Mouse (Mus musculus) CH12.LX (cell line): ENCODE data around the gene Prr29. TPM values are rescaled to one million over a fixed set of nuclear protein-coding genes. Genes with fewer than 3 reads are reported as not detected.

Experiments used
- DNase-seq: peaks from one replicate; pipeline ENCODE4 v3.0.0-alpha.2; 2013; ENCODE audit errors: extremely low read depth
- H3K27ac ChIP-seq: 2 replicates; pipeline ENCODE4 v1.5.1; 2012; ENCODE audit warnings: low read depth, mild to moderate bottlenecking, control low read depth, moderate library complexity; ENCODE audit not compliant: insufficient read depth
- H3K27me3 ChIP-seq: replicated peaks from 2 replicates; pipeline ENCODE3; 2012; ENCODE audit warnings: inconsistent platforms
- H3K36me3 ChIP-seq, 2 experiments: replicated peaks in 1 of 2; 2 replicates each; pipeline versions ENCODE3 to v1.6.1; 2012; ENCODE audit warnings: inconsistent platforms in 1 of 2, low read length in 1 of 2, mild to moderate bottlenecking in 1 of 2, mixed read lengths in 1 of 2, moderate library complexity in 1 of 2; ENCODE audit not compliant: control insufficient read depth in 1 of 2, insufficient read depth in 1 of 2
- H3K4me1 ChIP-seq, 2 experiments: 2 replicates each; pipeline ENCODE4 v1.6.1; 2012; ENCODE audit warnings: inconsistent platforms in 1 of 2, moderate library complexity in 1 of 2; ENCODE audit not compliant: insufficient read depth in 2 of 2, control insufficient read depth in 1 of 2
- H3K4me2 ChIP-seq: 2 replicates; pipeline ENCODE4 v1.6.1; 2012; ENCODE audit warnings: low read depth, mild to moderate bottlenecking, control low read depth; ENCODE audit not compliant: poor library complexity, insufficient read depth, severe bottlenecking
- H3K4me3 ChIP-seq, 3 experiments: fragments of 150-350 bp in 1 of 3; sonication (generic) in 1 of 3; replicated peaks in 1 of 3; 2 replicates each; pipeline versions ENCODE3 to v1.5.1; 2011 to 2012; ENCODE audit warnings: low read depth in 2 of 3, low read length in 2 of 3, mild to moderate bottlenecking in 2 of 3, moderate library complexity in 2 of 3, control low read depth in 1 of 3, improper control_type of control experiment in 1 of 3, inconsistent platforms in 1 of 3, mixed read lengths in 1 of 3; ENCODE audit not compliant: poor library complexity in 1 of 3
- H3K79me2 ChIP-seq: replicated peaks from 2 replicates; pipeline ENCODE4 v1.6.1; 2012; ENCODE audit warnings: mild to moderate bottlenecking, moderate library complexity; ENCODE audit not compliant: control insufficient read depth, poor library complexity, insufficient read depth, severe bottlenecking; ENCODE audit errors: extremely low read depth
- H3K9ac ChIP-seq: 2 replicates; pipeline ENCODE4 v1.6.1; 2012; ENCODE audit warnings: low read depth, mild to moderate bottlenecking, control low read depth, moderate library complexity; ENCODE audit not compliant: insufficient read depth
- H3K9me3 ChIP-seq: replicated peaks from 2 replicates; pipeline ENCODE3; 2012; ENCODE audit warnings: low read length, inconsistent platforms, mixed read lengths
- BHLHE40 ChIP-seq: IDR thresholded peaks from 2 replicates; pipeline ENCODE4 v1.6.1; 2011; ENCODE audit warnings: mild to moderate bottlenecking, low read depth, low read length, improper control_type of control experiment
- CHD2 ChIP-seq: IDR thresholded peaks from 2 replicates; pipeline ENCODE4 v1.6.1; 2011; ENCODE audit warnings: low read length, improper control_type of control experiment
- CTCF ChIP-seq, 2 experiments: IDR thresholded peaks in 1 of 2; conservative IDR thresholded peaks in 1 of 2; 2 replicates each; pipeline ENCODE4 v1.5.1; 2011 to 2012; ENCODE audit warnings: low read depth in 2 of 2, low read length in 2 of 2, improper control_type of control experiment in 1 of 2, inconsistent platforms in 1 of 2, mild to moderate bottlenecking in 1 of 2, moderate library complexity in 1 of 2
- E2F4 ChIP-seq: IDR thresholded peaks from 2 replicates; pipeline ENCODE4 v1.6.1; 2011; ENCODE audit warnings: low read depth, low read length, improper control_type of control experiment; ENCODE audit not compliant: insufficient replicate concordance
- ELF1 ChIP-seq: IDR thresholded peaks from 2 replicates; pipeline ENCODE4 v1.6.1; 2014; ENCODE audit warnings: low read depth, mild to moderate bottlenecking, inconsistent platforms, low read length, improper control_type of control experiment
- HCFC1 ChIP-seq: IDR thresholded peaks from 2 replicates; pipeline ENCODE4 v1.6.1; 2012; ENCODE audit warnings: low read depth, mild to moderate bottlenecking, inconsistent platforms, low read length, improper control_type of control experiment
- IRF4 ChIP-seq: IDR thresholded peaks from 2 replicates; pipeline ENCODE4 v1.6.1; 2014; ENCODE audit warnings: low read depth, mild to moderate bottlenecking, inconsistent platforms, low read length, improper control_type of control experiment
- JUN ChIP-seq: IDR thresholded peaks from 2 replicates; pipeline ENCODE4 v1.6.1; 2011; ENCODE audit warnings: low read depth, mild to moderate bottlenecking, low read length, improper control_type of control experiment, moderate library complexity; ENCODE audit not compliant: insufficient read depth
- JUND ChIP-seq: conservative IDR thresholded peaks from 2 replicates; pipeline ENCODE4 v1.6.1; 2011; ENCODE audit warnings: low read depth, low read length, improper control_type of control experiment
- KAT2A ChIP-seq: IDR thresholded peaks from 2 replicates; pipeline ENCODE4 v1.6.1; 2012; ENCODE audit warnings: low read length, improper control_type of control experiment, inconsistent platforms; ENCODE audit not compliant: insufficient replicate concordance
- MAX ChIP-seq: IDR thresholded peaks from 2 replicates; pipeline ENCODE4 v1.6.1; 2011; ENCODE audit warnings: low read length, improper control_type of control experiment
- MEF2A ChIP-seq: IDR thresholded peaks from 2 replicates; pipeline ENCODE4 v1.6.1; 2014; ENCODE audit warnings: low read depth, mild to moderate bottlenecking, inconsistent platforms, low read length, improper control_type of control experiment, borderline replicate concordance
- MXI1 ChIP-seq: IDR thresholded peaks from 2 replicates; pipeline ENCODE4 v1.6.1; 2011; ENCODE audit warnings: mild to moderate bottlenecking, low read depth, low read length, improper control_type of control experiment
- MYC ChIP-seq: IDR thresholded peaks from 2 replicates; pipeline ENCODE4 v1.6.1; 2011; ENCODE audit warnings: low read depth, mild to moderate bottlenecking, improper control_type of control experiment, low read length
- NELFE ChIP-seq: IDR thresholded peaks from 2 replicates; pipeline ENCODE4 v1.6.1; 2011; ENCODE audit warnings: low read depth, low read length, improper control_type of control experiment
- POLR2A ChIP-seq: IDR thresholded peaks from 2 replicates; pipeline ENCODE4 v1.6.1; 2011; ENCODE audit warnings: low read depth, mild to moderate bottlenecking, improper control_type of control experiment, low read length
- POLR2AphosphoS2 ChIP-seq: IDR thresholded peaks from 2 replicates; pipeline ENCODE4 v1.6.1; 2011; ENCODE audit warnings: low read depth, low read length, improper control_type of control experiment
- RAD21 ChIP-seq: IDR thresholded peaks from 2 replicates; pipeline ENCODE4 v1.6.1; 2011; ENCODE audit warnings: low read depth, mild to moderate bottlenecking, low read length, improper control_type of control experiment, moderate library complexity
- RCOR1 ChIP-seq: conservative IDR thresholded peaks from 2 replicates; pipeline ENCODE4 v1.6.1; 2012; ENCODE audit warnings: low read depth, mild to moderate bottlenecking, inconsistent platforms, low read length, improper control_type of control experiment
- SIN3A ChIP-seq: IDR thresholded peaks from 2 replicates; pipeline ENCODE4 v1.6.1; 2012; ENCODE audit warnings: low read length, improper control_type of control experiment, inconsistent platforms
- SMC3 ChIP-seq: IDR thresholded peaks from 2 replicates; pipeline ENCODE4 v1.6.1; 2011; ENCODE audit warnings: low read depth, low read length, improper control_type of control experiment
- TBP ChIP-seq: conservative IDR thresholded peaks from 2 replicates; pipeline ENCODE4 v1.6.1; 2011; ENCODE audit warnings: low read depth, low read length, improper control_type of control experiment
- USF2 ChIP-seq: conservative IDR thresholded peaks from 2 replicates; pipeline ENCODE4 v1.6.1; 2011; ENCODE audit warnings: low read depth, low read length, improper control_type of control experiment
- ZC3H11A ChIP-seq: IDR thresholded peaks from 2 replicates; pipeline ENCODE4 v1.6.1; 2012; ENCODE audit warnings: low read depth, mild to moderate bottlenecking, inconsistent platforms, low read length, improper control_type of control experiment
- ZMIZ1 ChIP-seq: IDR thresholded peaks from 2 replicates; pipeline ENCODE4 v1.6.1; 2012; ENCODE audit warnings: low read depth, mild to moderate bottlenecking, inconsistent platforms, low read length, improper control_type of control experiment
- ZNF384 ChIP-seq: IDR thresholded peaks from 2 replicates; pipeline ENCODE4 v1.6.1; 2012; ENCODE audit warnings: low read depth, low read length, improper control_type of control experiment, inconsistent platforms
- dilution Hi-C: fragments of 300-500 bp; cut with MboI; formaldehyde crosslinking; loops from 2 replicates; pipeline ENCODE4 v1.14.3; 2020; ENCODE audit warnings: low sequenced_read_pairs; ENCODE audit not compliant: extremely low pct_unique_long_range_greater_than_20kb, extremely low pct_ligation_motif_present
- in situ Hi-C: fragments of 300-500 bp; cut with MboI; formaldehyde crosslinking; loops from 3 replicates; pipeline ENCODE4 v1.14.3; 2019; ENCODE audit warnings: low sequenced_read_pairs, low pct_ligation_motif_present, low pct_unique_long_range_greater_than_20kb, mixed read lengths
- polyA plus RNA-seq: library from polyadenylated mRNA; unstranded; fragments of >175 nt; gene quantifications from 2 replicates; pipeline ENCODE4 v1.2.1, GENCODE M21; 2012; ENCODE audit warnings: low read depth; ENCODE audit not compliant: insufficient read length
- total RNA-seq, 2 experiments: library from RNA; depleted of rRNA; stranded (reverse); fragments of 300-350 nt in 1 of 2; fragments of >200 nt in 1 of 2; gene quantifications; 2 replicates each; pipeline ENCODE4 v1.2.3; 2012 to 2014

Gene Prr29
- total and polyA plus RNA-seq, 3 experiments: 0.17 to 0.21 TPM; not detected in 1

DNA sequence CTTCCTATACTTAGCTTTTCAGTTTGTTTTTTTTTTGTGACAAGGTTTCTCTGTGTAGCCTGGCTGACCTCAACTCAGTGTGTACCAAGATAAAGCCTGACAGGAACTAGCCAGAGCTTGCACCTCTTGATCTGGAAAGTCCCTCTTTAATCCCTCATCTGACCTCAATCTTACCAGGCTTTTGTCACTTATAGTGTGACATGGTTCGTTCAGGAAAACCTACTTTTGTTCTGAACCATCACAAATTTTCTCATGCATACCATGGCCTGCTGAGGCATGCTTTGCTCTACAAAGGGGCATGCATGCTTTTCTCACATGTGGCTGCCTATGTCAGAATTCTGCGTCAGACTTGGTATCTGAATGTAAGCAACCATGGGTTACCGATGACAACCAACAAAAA, 51.1 kb downstream of the Prr29 start (continued):
- TF ChIP-seq BHLHE40: peak; percentile 95
- peak; percentile 73 for TF ChIP-seq ZNF384
- TF ChIP-seq MEF2A: peak; percentile 83
- no peak for TF ChIP-seq USF2
- peak; percentile 41; the same call in 1 of the 2 replicates for TF ChIP-seq CHD2
- no peak for TF ChIP-seq TBP
- TF ChIP-seq RAD21: no peak
- TF ChIP-seq ZMIZ1: no peak

DNA sequence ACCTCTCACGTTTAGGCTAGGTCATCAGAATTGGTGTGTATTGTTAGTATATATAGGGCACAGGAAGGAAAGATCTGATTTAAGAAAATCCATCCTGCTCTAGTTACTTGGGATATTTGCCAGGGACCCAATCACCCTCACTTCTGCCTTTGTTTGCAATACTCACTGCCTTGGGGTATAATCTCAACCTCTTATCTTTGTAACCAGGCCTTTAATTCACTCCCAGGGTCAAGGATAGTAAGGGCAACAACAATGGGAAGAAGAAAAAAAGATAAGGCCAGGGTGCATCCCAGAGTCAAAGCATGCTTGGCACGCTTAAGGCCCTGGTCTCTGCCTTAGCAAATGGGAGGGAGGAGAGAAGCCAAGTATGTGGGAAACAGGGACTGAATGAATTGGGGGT, 52.6 kb downstream of the Prr29 start:
- H3K79me2 ChIP-seq: peaks cover 9% of the 10 kb centered on the region
- no peak overlapping the region for H3K4me2 ChIP-seq
- no peak overlapping the region for H3K4me3 ChIP-seq
- dilution Hi-C loops (no loop called here), in situ Hi-C loops (loop anchor here (5.0 kb wide), 1 partner anchor 64 kb away; no protein-coding TSS in a partner anchor)
- peak overlapping the region; percentile 55 for H3K27ac ChIP-seq
- H3K9ac ChIP-seq: no peak overlapping the region
- H3K36me3 ChIP-seq: peaks cover 69 to 80% of the 10 kb centered on the region in 2 experiments
- DNase-seq: no peak
- peaks cover 15 to 46% of the 10 kb centered on the region in 2 experiments for H3K4me1 ChIP-seq
- no peaks in the 10 kb centered on the region for H3K27me3 ChIP-seq
- H3K9me3 ChIP-seq: no peaks in the 10 kb centered on the region
- TF ChIP-seq MAX: no peak
- TF ChIP-seq BHLHE40: no peak
- TF ChIP-seq RAD21: no peak
- no peak for TF ChIP-seq POLR2AphosphoS2
- TF ChIP-seq JUN: no peak
- TF ChIP-seq ELF1: no peak
- no peak for TF ChIP-seq ZNF384
- TF ChIP-seq MXI1: no peak

DNA sequence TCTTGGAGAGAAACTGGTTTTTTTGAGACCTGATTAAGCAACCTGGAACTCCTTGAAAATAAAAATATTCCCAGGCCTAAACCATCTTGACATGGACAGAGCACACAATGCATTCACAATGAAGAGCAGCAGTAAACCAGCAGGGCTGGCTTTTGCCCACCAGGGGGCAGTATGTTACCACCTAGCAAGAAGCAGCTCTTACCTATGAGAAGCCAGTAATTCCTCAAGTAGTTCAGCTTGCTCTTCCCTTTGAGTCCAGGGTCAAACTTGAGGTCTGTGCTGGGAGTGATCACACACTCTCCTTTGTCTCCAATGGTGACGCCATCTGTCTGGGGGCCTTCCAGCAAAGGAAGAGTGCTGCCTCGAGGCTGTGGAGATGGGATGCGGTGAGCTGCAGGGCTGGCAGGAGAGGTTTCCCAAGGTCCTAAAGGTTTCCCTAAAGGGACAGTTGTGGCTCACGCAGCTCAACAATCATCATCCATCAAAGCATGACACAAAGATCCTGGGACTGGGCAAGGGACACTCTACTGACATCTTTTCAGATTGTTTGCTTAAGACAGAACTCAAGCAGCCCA, 53.4 kb downstream of the Prr29 start:
- dilution Hi-C loops: no loop called here
- H3K36me3 ChIP-seq: peaks cover 72 to 81% of the 10 kb centered on the region in 2 experiments

More for the DNA sequence above, 53.4 kb downstream of the Prr29 start:
- Histone ChIP-seq H3K9ac (no peak overlapping the region), H3K79me2 (peaks cover 9% of the 10 kb centered on the region), H3K27me3 (no peaks in the 10 kb centered on the region), H3K4me3 (no peak overlapping the region), H3K4me1 (peaks cover 15 to 46% of the 10 kb centered on the region in 2 experiments), H3K9me3 (no peaks in the 10 kb centered on the region), H3K27ac (no peak overlapping the region), H3K4me2 (no peak overlapping the region)
- in situ Hi-C loops: loop anchor here (5.0 kb wide), 1 partner anchor 64 kb away; no protein-coding TSS in a partner anchor
- TF ChIP-seq RCOR1 (0 out of 2 replicates have a peak, but pooled peaks have one; percentile 33), ZMIZ1 (no peak), KAT2A (no peak), NELFE (peak; percentile 56), RAD21 (peak; percentile 99), SMC3 (peak; percentile 100), HCFC1 (peak; percentile 33; the same call in 1 of the 2 replicates), ZC3H11A (peak; percentile 96), IRF4 (peak; percentile 62), E2F4 (no peak), SIN3A (peak; percentile 66; the same call in 1 of the 2 replicates), POLR2A (no peak), ZNF384 (peak; percentile 51; the same call in 1 of the 2 replicates), JUND (0 out of 2 replicates have a peak, but pooled peaks have one; percentile 54), MEF2A (peak; percentile 55; the same call in 1 of the 2 replicates), CTCF (conservative IDR thresholded peaks at IDR 0.05 in 1 of 2, IDR thresholded peaks at IDR 0.05 in 1 of 2; ENCODE audit: low read depth in 2 of 2, low read length in 2 of 2) (peak; percentile 99 to 100), MYC (peak; percentile 49; the same call in 1 of the 2 replicates)
- peak; percentile 93 for DNase-seq
